Mouse (Mus musculus) myocyte (in vitro differentiated cells): ENCODE measurements at regions not wholly inside any gene's neighbourhood (a gene's known extent, or its start where the extent isn't known, plus 50 kb on each side); places are given as distances from the start of the nearest gene placed in this dataset.
"Not testable (repeated sequence)": the region's sequence is repeated elsewhere in the genome, so short reads cannot be mapped to it uniquely, and the experiment has no call there.

ENCODE experiments used
- H3K27me3 ChIP-seq: one replicate; pipeline ENCODE4 v1.6.1; 2011; ENCODE audit not compliant: control insufficient read depth, insufficient read depth, insufficient read length
- H3K36me3 ChIP-seq: one replicate; pipeline ENCODE4 v1.6.1; 2011; ENCODE audit not compliant: control insufficient read depth, insufficient read depth
- H3K4me2 ChIP-seq: one replicate; pipeline ENCODE4 v1.6.1; 2011; ENCODE audit warnings: low read depth, control low read depth
- H3K4me3 ChIP-seq: one replicate; pipeline ENCODE4 v1.5.1; 2011; ENCODE audit warnings: mild to moderate bottlenecking, control low read depth, moderate library complexity
- H3K79me2 ChIP-seq: one replicate; pipeline ENCODE4 v1.6.1; 2011; ENCODE audit not compliant: control insufficient read depth, insufficient read depth
- H3ac ChIP-seq: one replicate; pipeline ENCODE4 v1.6.1; 2011; ENCODE audit not compliant: control insufficient read depth, insufficient read length
- E2F4 ChIP-seq: IDR thresholded peaks from one replicate; pipeline ENCODE4 v1.6.1; 2011; ENCODE audit warnings: mild to moderate bottlenecking, control low read depth, moderate library complexity; ENCODE audit not compliant: insufficient read depth
- MAX ChIP-seq: IDR thresholded peaks from one replicate; pipeline ENCODE4 v1.6.1; 2011; ENCODE audit warnings: low read depth, mild to moderate bottlenecking, control low read depth
- MYOD1 ChIP-seq, 3 experiments: IDR thresholded peaks; one replicate each; pipeline ENCODE4 v1.6.1; 2011; ENCODE audit warnings: control low read depth in 2 of 3, low read depth in 2 of 3, mild to moderate bottlenecking in 2 of 3, moderate library complexity in 1 of 3; ENCODE audit not compliant: insufficient read length in 2 of 3, control insufficient read depth in 1 of 3
- MYOG ChIP-seq, 3 experiments: IDR thresholded peaks; one replicate each; pipeline ENCODE4 v1.6.1; 2011; ENCODE audit warnings: control low read depth in 2 of 3, low read depth in 2 of 3, mild to moderate bottlenecking in 2 of 3; ENCODE audit not compliant: insufficient read length in 2 of 3, control insufficient read depth in 1 of 3, insufficient read depth in 1 of 3
- REST ChIP-seq: IDR thresholded peaks from one replicate; pipeline ENCODE4 v1.6.1; 2011; ENCODE audit warnings: mild to moderate bottlenecking, control low read depth, moderate library complexity; ENCODE audit not compliant: insufficient read depth, insufficient read length
- SRF ChIP-seq: IDR thresholded peaks from one replicate; pipeline ENCODE4 v1.6.1; 2011; ENCODE audit warnings: low read depth; ENCODE audit not compliant: control insufficient read depth, insufficient read length
- TCF3 ChIP-seq: IDR thresholded peaks from one replicate; pipeline ENCODE4 v1.6.1; 2011; ENCODE audit warnings: low read depth, control low read depth; ENCODE audit not compliant: insufficient read length
- USF1 ChIP-seq: IDR thresholded peaks from one replicate; pipeline ENCODE4 v1.6.1; 2011; ENCODE audit warnings: low read depth, mild to moderate bottlenecking, control low read depth, moderate library complexity

GRCm38 (mm10) chr8:19976461-19976860 lies 73.3 kb downstream of the Gm31371 start:
- H3K4me3 ChIP-seq, H3K79me2 ChIP-seq, H3ac ChIP-seq, H3K4me2 ChIP-seq, H3K27me3 ChIP-seq, H3K36me3 ChIP-seq: not testable (repeated sequence)

- Histone ChIP-seq H3K36me3 (no peaks in the 10 kb centered on the region), H3K4me2 (no peak overlapping the region), H3K27me3 (no peaks in the 10 kb centered on the region), H3ac (no peak overlapping the region), H3K79me2 (no peaks in the 10 kb centered on the region), H3K4me3 (no peak overlapping the region)
- TF ChIP-seq REST (no peak), MYOG (IDR thresholded peaks at IDR 0.05; ENCODE audit: control insufficient read depth in 1 of 3, insufficient read depth in 1 of 3, insufficient read length in 2 of 3, low read depth in 2 of 3) (no peak), TCF3 (no peak), MAX (no peak), MYOD1 (IDR thresholded peaks at IDR 0.05; ENCODE audit: control insufficient read depth in 1 of 3, insufficient read length in 2 of 3, low read depth in 2 of 3) (no peak), SRF (no peak), E2F4 (no peak), USF1 (no peak)
Observed at GRCm38 (mm10) chr8:19979536-19980345, 76.5 kb downstream of the Gm31371 start.

GRCm38 (mm10) chr8:19980346-19980726 lies 77.1 kb downstream of the Gm31371 start:
- not testable (repeated sequence) for H3K79me2 ChIP-seq, H3K4me2 ChIP-seq, H3K4me3 ChIP-seq, H3K36me3 ChIP-seq, H3K27me3 ChIP-seq, H3ac ChIP-seq

GRCm38 (mm10) chr8:20008106-20008505 lies 104.9 kb downstream of the Gm31371 start:
- H3K79me2 ChIP-seq, H3K27me3 ChIP-seq, H3K36me3 ChIP-seq, H3K4me2 ChIP-seq, H3K4me3 ChIP-seq, H3ac ChIP-seq: not testable (repeated sequence)

- not testable (repeated sequence) for H3K4me3 ChIP-seq, H3K79me2 ChIP-seq, H3K4me2 ChIP-seq, H3K36me3 ChIP-seq, H3ac ChIP-seq, H3K27me3 ChIP-seq
Observed at GRCm38 (mm10) chr8:20010947-20011346, 107.8 kb downstream of the Gm31371 start.

GRCm38 (mm10) chr8:20013278-20013677 lies 110.1 kb downstream of the Gm31371 start:
- H3K36me3 ChIP-seq, H3K27me3 ChIP-seq, H3K4me2 ChIP-seq, H3K4me3 ChIP-seq, H3ac ChIP-seq, H3K79me2 ChIP-seq: not testable (repeated sequence)

GRCm38 (mm10) chr8:20014451-20015130 lies 111.4 kb downstream of the Gm31371 start:
- not testable (repeated sequence) for H3K27me3 ChIP-seq, H3ac ChIP-seq, H3K4me3 ChIP-seq, H3K36me3 ChIP-seq, H3K79me2 ChIP-seq, H3K4me2 ChIP-seq

- H3K27me3 ChIP-seq, H3K79me2 ChIP-seq, H3K4me2 ChIP-seq, H3K36me3 ChIP-seq, H3ac ChIP-seq, H3K4me3 ChIP-seq: not testable (repeated sequence)
Observed at GRCm38 (mm10) chr8:20015411-20016081, 112.4 kb downstream of the Gm31371 start.

- not testable (repeated sequence) for H3K36me3 ChIP-seq, H3K4me3 ChIP-seq, H3K4me2 ChIP-seq, H3ac ChIP-seq, H3K27me3 ChIP-seq, H3K79me2 ChIP-seq
Observed at GRCm38 (mm10) chr8:20016082-20016840, 113.1 kb downstream of the Gm31371 start.

GRCm38 (mm10) chr8:20025521-20025920 lies 122.3 kb downstream of the Gm31371 start:
- not testable (repeated sequence) for H3K79me2 ChIP-seq, H3K36me3 ChIP-seq, H3K4me3 ChIP-seq, H3K4me2 ChIP-seq, H3K27me3 ChIP-seq, H3ac ChIP-seq
